Mouse (Mus musculus): ENCODE results near the gene Prmt7. TPM values are rescaled to one million over a fixed set of nuclear protein-coding genes. Genes with fewer than 3 reads are reported as not detected.

Prmt7 gene
- polyA plus RNA-seq, 1 experiment from 2014 or later, result 76.4 TPM

- H3K36me3 ChIP-seq, result peaks cover 92% of the 10 kb centered on the region
- no peak overlapping the region for H3K27ac ChIP-seq
- H3K4me3 ChIP-seq, result no peak overlapping the region
- WGBS, result 94% methylated on average over 17 of the region's 17 CpGs
- no peaks in the 10 kb centered on the region for H3K4me1 ChIP-seq
- H3K27me3 ChIP-seq (ENCODE audit: low read depth, poor library complexity, severe bottlenecking), result no peaks in the 10 kb centered on the region
- H3K9me3 ChIP-seq (replicated peaks), result no peaks in the 10 kb centered on the region
- DNase-seq (ENCODE audit: low spot score), result no peak
These were observed 24.0 kb downstream of the Prmt7 start for GRCm38 (mm10) chr8:106234567-106235261.

- Histone ChIP-seq H3K4me1 (no peaks in the 10 kb centered on the region), H3K36me3 (peaks cover 94% of the 10 kb centered on the region), H3K4me3 (no peak overlapping the region), H3K9me3 (replicated peaks) (no peaks in the 10 kb centered on the region), H3K27ac (no peak overlapping the region), H3K27me3 (ENCODE audit: low read depth, poor library complexity, severe bottlenecking) (no peaks in the 10 kb centered on the region)
- DNase-seq (ENCODE audit: low spot score), result no peak
- WGBS, result 95% methylated on average over 5 of the region's 5 CpGs
These were observed 26.4 kb downstream of the Prmt7 start for GRCm38 (mm10) chr8:106237106-106237505.

- WGBS, result 77% methylated on average over 4 of the region's 4 CpGs
- no peak for DNase-seq (ENCODE audit: low spot score)
- H3K4me1 ChIP-seq, result no peaks in the 10 kb centered on the region
- no peaks in the 10 kb centered on the region for H3K27me3 ChIP-seq (ENCODE audit: low read depth, poor library complexity, severe bottlenecking)
- no peak overlapping the region for H3K27ac ChIP-seq
- peaks cover 96% of the 10 kb centered on the region for H3K36me3 ChIP-seq
- H3K4me3 ChIP-seq, result no peak overlapping the region
- H3K9me3 ChIP-seq (replicated peaks), result no peaks in the 10 kb centered on the region
These were observed 39.5 kb downstream of the Prmt7 start for GRCm38 (mm10) chr8:106250186-106250585.

- H3K4me1 ChIP-seq, result no peaks in the 10 kb centered on the region
- no peak overlapping the region for H3K27ac ChIP-seq
- H3K4me3 ChIP-seq, result no peak overlapping the region
- no peaks in the 10 kb centered on the region for H3K27me3 ChIP-seq (ENCODE audit: low read depth, poor library complexity, severe bottlenecking)
- H3K36me3 ChIP-seq, result peaks cover 49% of the 10 kb centered on the region
- no peak for DNase-seq (ENCODE audit: low spot score)
- WGBS, result 27% methylated on average over 1 of the region's 1 CpGs
- no peaks in the 10 kb centered on the region for H3K9me3 ChIP-seq (replicated peaks)
These were observed 47.4 kb downstream of the Prmt7 start for GRCm38 (mm10) chr8:106258169-106258568.

- no peaks in the 10 kb centered on the region for H3K4me1 ChIP-seq
- DNase-seq (ENCODE audit: low spot score), result no peak
- H3K27me3 ChIP-seq (ENCODE audit: low read depth, poor library complexity, severe bottlenecking), result no peaks in the 10 kb centered on the region
- no peaks in the 10 kb centered on the region for H3K9me3 ChIP-seq (replicated peaks)
- peaks cover 33% of the 10 kb centered on the region for H3K36me3 ChIP-seq
- no peak overlapping the region for H3K4me3 ChIP-seq
- no peak overlapping the region for H3K27ac ChIP-seq
- 91% methylated on average over 10 of the region's 10 CpGs for WGBS
These were observed 49.0 kb downstream of the Prmt7 start for GRCm38 (mm10) chr8:106259579-106260255.

- 0 out of 2 replicates have a peak, but pooled peaks cover 3% of the 10 kb centered on the region for H3K4me1 ChIP-seq
- H3K9me3 ChIP-seq (replicated peaks), result no peaks in the 10 kb centered on the region
- no peak for DNase-seq (ENCODE audit: low spot score)
- no peak overlapping the region for H3K4me3 ChIP-seq
- no peak overlapping the region for H3K27ac ChIP-seq
- WGBS, result 92% methylated on average over 4 of the region's 4 CpGs
- no peaks in the 10 kb centered on the region for H3K27me3 ChIP-seq (ENCODE audit: low read depth, poor library complexity, severe bottlenecking)
- peaks cover 26% of the 10 kb centered on the region for H3K36me3 ChIP-seq
These were observed 50.2 kb downstream of the Prmt7 start for GRCm38 (mm10) chr8:106260894-106261293.

GRCm38 (mm10) chr8:106262343-106262742, 51.6 kb downstream of the Prmt7 start:
- H3K27me3 ChIP-seq (ENCODE audit: low read depth, poor library complexity, severe bottlenecking), result no peaks in the 10 kb centered on the region
- peak overlapping the region; percentile 25; the same call in 1 of the 2 replicates for H3K27ac ChIP-seq
- H3K4me3 ChIP-seq, result no peak overlapping the region
- H3K9me3 ChIP-seq (replicated peaks), result no peaks in the 10 kb centered on the region
- DNase-seq (ENCODE audit: low spot score), result no peak
- peaks cover 22% of the 10 kb centered on the region for H3K36me3 ChIP-seq
- 0 out of 2 replicates have a peak, but pooled peaks cover 3% of the 10 kb centered on the region for H3K4me1 ChIP-seq
- 81% methylated on average over 5 of the region's 5 CpGs for WGBS

- Histone ChIP-seq H3K9me3 (replicated peaks) (no peaks in the 10 kb centered on the region), H3K36me3 (peaks cover 11% of the 10 kb centered on the region), H3K27ac (no peak overlapping the region), H3K27me3 (ENCODE audit: low read depth, poor library complexity, severe bottlenecking) (no peaks in the 10 kb centered on the region), H3K4me3 (no peak overlapping the region), H3K4me1 (0 out of 2 replicates have a peak, but pooled peaks cover 6% of the 10 kb centered on the region)
- WGBS, result 91% methylated on average over 4 of the region's 4 CpGs
- no peak for DNase-seq (ENCODE audit: low spot score)
These were observed 53.2 kb downstream of the Prmt7 start for GRCm38 (mm10) chr8:106263928-106264327.

- no peak overlapping the region for H3K27ac ChIP-seq
- DNase-seq (ENCODE audit: low spot score), result no peak
- H3K36me3 ChIP-seq, result peaks cover 6% of the 10 kb centered on the region; the same call in 1 of the 2 replicates
- no peaks in the 10 kb centered on the region for H3K27me3 ChIP-seq (ENCODE audit: low read depth, poor library complexity, severe bottlenecking)
- H3K9me3 ChIP-seq (replicated peaks), result no peaks in the 10 kb centered on the region
- no peak overlapping the region for H3K4me3 ChIP-seq
- WGBS, result 89% methylated on average over 17 of the region's 17 CpGs
- peaks cover 15% of the 10 kb centered on the region for H3K4me1 ChIP-seq
These were observed 54.7 kb downstream of the Prmt7 start for GRCm38 (mm10) chr8:106265398-106265797.

GRCm38 (mm10) chr8:106268710-106269346, 58.1 kb downstream of the Prmt7 start:
- DNase-seq (ENCODE audit: low spot score), result no peak
- Histone ChIP-seq H3K4me1 (peaks cover 33% of the 10 kb centered on the region), H3K27me3 (ENCODE audit: low read depth, poor library complexity, severe bottlenecking) (no peaks in the 10 kb centered on the region), H3K9me3 (replicated peaks) (no peaks in the 10 kb centered on the region), H3K36me3 (no peaks in the 10 kb centered on the region), H3K27ac (no peak overlapping the region), H3K4me3 (no peak overlapping the region)
- WGBS, result 72% methylated on average over 5 of the region's 5 CpGs

GRCm38 (mm10) chr8:106270804-106271203, 60.1 kb downstream of the Prmt7 start:
- Histone ChIP-seq H3K36me3 (no peaks in the 10 kb centered on the region), H3K9me3 (replicated peaks) (no peaks in the 10 kb centered on the region), H3K27me3 (ENCODE audit: low read depth, poor library complexity, severe bottlenecking) (no peaks in the 10 kb centered on the region), H3K4me3 (no peak overlapping the region), H3K27ac (peak overlapping the region; percentile 2; the same call in 1 of the 2 replicates), H3K4me1 (peaks cover 30% of the 10 kb centered on the region)
- DNase-seq (ENCODE audit: low spot score), result peak; percentile 58
- 24% methylated on average over 5 of the region's 5 CpGs for WGBS

GRCm38 (mm10) chr8:106271378-106271777, 60.6 kb downstream of the Prmt7 start:
- peaks cover 30% of the 10 kb centered on the region for H3K4me1 ChIP-seq
- H3K36me3 ChIP-seq, result no peaks in the 10 kb centered on the region
- no peak overlapping the region for H3K4me3 ChIP-seq
- DNase-seq (ENCODE audit: low spot score), result no peak
- no peaks in the 10 kb centered on the region for H3K9me3 ChIP-seq (replicated peaks)
- H3K27me3 ChIP-seq (ENCODE audit: low read depth, poor library complexity, severe bottlenecking), result no peaks in the 10 kb centered on the region
- no peak overlapping the region for H3K27ac ChIP-seq
- 80% methylated on average over 4 of the region's 4 CpGs for WGBS

- 89% methylated on average over 3 of the region's 3 CpGs for WGBS
- Histone ChIP-seq H3K4me1 (peaks cover 30% of the 10 kb centered on the region), H3K4me3 (no peak overlapping the region), H3K27me3 (ENCODE audit: low read depth, poor library complexity, severe bottlenecking) (no peaks in the 10 kb centered on the region), H3K27ac (no peak overlapping the region), H3K9me3 (replicated peaks) (no peaks in the 10 kb centered on the region), H3K36me3 (no peaks in the 10 kb centered on the region)
- DNase-seq (ENCODE audit: low spot score), result no peak
These were observed 62.7 kb downstream of the Prmt7 start for GRCm38 (mm10) chr8:106273468-106273867.

All from limb, embryonic 10.5 days (tissue).